Mouse (Mus musculus) kidney, postnatal 25 days (tissue): ENCODE data around the gene Lurap1l.
"Not testable (repeated sequence)": the region's sequence is repeated elsewhere in the genome, so short reads cannot be mapped to it uniquely, and the experiment has no call there.

ENCODE experiments used
- DNase-seq, 2 experiments: peaks; one replicate each; pipeline ENCODE4 v3.0.0; 2021; ENCODE audit warnings: mixed read lengths in 2 of 2

Gene Lurap1l

DNA sequence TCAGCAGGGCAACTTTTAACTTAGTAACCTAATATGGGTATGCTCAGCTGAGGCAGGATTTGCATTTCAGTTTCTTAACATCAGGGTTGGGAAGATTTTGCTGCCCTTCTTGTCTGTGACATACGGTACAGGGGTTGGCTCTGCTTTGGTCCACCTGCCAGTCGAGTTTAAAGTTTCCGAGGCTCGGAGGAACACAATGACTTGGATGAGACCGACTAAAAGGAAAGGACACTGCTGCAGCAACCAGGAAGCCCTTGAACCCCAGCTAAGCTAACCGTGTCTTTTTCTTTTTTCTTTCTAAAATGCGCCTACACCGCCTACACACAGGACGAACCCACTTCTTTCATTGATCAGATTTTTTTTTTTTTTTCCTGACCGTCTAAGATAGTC is at the start of gene Lurap1l:
Gene Lurap1l, plus strand, starts transcription at position 166 of the 390 bp plus-strand sequence.
- DNase-seq = peak; percentile 77 to 84

GRCm38 (mm10) chr4:80862962-80863361 is 47.5 kb upstream of the Lurap1l start:
- no peak for DNase-seq

GRCm38 (mm10) chr4:80863906-80864305 is 46.5 kb upstream of the Lurap1l start:
- DNase-seq = no peak

DNA sequence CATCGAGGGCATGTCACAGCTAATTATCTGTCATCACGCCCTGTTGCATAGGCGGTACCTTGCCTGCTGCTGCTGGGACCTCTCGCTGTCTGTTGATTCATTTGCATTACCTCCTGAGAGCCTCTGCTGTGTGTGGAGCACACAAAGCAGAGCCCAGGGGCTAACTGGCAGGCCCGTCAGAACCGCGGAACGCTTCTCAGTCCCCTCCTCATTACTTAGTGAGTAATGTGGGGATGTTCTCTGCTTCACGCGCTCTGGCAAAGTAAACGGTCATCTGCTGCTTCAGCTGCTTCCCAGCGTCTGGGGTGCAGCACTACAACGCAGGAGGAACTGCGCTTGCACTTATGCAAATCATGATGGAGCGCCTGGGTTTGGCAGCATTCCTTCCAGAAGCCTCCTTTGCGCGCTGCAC is 45.9 kb upstream of the Lurap1l start:
- DNase-seq = peak in 1 of 2 experiments; percentile 20

- peak in 1 of 2 experiments; percentile 13 for DNase-seq
Observed at GRCm38 (mm10) chr4:80866065-80866464, 44.4 kb upstream of the Lurap1l start.

DNA sequence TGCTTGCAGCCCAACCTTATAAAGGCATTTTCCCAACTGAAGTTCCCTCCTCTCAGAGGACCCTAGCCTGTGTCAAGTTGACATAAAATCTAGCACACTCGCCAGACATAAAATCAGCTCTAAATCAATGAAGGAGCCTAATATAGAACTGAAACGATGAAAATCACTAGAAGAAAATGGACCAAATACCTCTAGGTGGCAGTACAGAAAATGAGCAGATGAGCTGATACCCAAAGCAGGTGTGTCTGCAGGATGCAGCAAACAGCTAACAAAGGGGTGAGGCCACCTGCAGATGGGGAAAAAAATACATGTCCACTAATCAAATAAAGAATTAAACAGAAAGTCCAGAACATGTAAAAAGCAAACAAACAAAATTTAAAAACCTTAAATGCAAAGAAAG is 40.8 kb upstream of the Lurap1l start:
- DNase-seq = no peak

GRCm38 (mm10) chr4:80872847-80873644 is 37.4 kb upstream of the Lurap1l start:
- DNase-seq = peak in 1 of 2 experiments; percentile 32

DNA sequence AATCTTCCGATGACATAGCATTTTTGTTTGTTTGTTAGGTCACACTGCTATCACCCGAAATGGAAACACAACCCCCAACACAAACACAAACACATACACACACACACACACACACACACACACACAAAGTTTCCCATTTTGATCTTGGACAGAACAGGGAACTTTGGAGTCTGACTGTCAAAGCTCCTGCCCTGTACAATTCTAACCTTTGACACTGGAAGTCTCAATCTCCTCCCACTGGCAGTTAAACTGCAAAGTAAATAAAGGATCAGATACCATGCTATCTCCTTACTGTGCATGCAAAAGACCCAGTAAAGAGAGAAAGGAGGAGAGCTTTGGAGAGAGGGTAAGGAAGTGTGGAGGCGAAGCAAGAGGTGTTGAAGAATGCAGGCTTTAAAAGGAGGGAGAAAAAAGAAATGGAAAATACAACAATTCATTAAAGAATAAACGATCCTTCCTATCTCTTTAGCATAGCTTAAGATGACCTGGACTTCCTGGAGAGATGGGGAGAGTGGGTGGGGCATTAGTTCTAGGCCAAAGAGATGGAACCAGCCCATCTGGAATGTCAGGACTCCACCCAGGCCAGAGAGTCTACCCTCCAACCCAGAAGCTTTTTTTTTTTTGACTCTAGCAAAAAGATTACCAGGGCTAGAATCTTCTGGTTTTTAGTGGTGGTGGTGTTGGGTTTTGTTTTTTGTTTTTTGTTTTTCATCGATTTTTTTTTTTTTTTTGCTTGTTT is 36.2 kb upstream of the Lurap1l start:
- peak; percentile 37 to 41 for DNase-seq

GRCm38 (mm10) chr4:80875055-80875454 is 35.4 kb upstream of the Lurap1l start:
- DNase-seq = no peak

- no peak for DNase-seq
Observed at GRCm38 (mm10) chr4:80881996-80882599, 28.3 kb upstream of the Lurap1l start.

DNA sequence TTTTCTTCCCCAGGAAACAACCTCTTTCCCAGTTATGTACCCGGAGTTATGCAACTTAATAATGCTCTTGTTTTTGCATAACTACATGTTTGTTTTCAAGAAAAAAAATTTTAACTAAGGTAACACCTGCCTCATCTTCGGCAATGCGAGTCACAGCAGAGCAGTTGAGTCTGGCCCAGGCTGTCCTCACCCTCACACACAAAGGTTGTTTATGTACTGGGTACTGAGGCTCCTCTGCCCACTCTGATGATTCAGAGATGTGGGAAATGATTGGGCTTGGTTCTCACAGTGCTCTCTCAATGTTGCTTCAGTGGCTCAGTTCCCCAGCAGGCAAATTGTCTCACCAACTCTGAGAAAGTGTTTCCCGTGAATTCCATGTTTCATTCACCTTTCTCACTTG is 23.8 kb upstream of the Lurap1l start:
- DNase-seq = no peak

DNA sequence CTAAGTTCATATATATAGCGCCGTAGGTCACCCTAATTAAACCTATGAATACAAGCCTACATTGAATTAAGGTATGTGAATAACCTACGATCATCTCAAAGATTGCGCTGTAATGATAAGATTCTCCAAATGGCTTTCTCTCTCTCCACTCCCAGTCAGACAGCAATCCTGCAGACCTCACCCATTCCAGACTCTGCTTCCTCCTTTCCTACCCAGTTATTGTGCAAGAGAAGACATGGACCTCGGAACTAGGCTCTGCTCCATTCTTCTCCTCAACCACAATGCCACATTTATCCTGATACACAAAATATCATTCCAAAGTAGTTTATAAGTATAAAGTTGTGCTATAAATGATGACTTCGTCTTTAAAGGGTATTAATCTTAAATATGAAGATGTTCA is 19.4 kb upstream of the Lurap1l start:
- no peak for DNase-seq

DNA sequence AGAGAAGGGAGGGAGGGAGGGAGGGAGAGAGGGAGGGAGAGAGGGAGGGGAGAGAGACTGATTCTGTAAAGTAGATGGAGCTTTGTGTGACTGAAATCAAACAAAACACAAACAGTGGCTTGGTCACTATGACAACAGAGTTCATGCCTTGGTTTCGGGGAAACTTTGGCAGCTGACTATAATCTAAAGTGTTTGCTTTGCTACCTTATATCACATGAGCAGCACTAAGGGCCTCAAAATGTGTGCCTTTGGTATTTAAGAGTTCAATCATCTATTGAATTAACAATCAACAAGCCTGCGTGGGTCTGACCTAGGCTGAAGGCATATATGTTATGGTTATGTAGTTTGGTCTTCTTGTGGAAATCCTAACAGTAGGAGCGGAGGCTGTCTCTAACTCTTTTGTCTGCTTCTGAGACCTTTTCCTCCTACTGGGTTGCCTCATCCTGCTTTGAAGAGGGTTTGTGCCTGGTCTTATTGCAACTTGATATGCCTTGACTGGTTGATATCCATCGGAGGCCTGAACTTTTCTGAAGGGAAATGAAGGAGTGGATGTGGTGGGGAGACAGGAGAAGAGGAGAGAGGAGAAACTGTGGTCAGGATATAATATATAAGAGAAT is 15.1 kb upstream of the Lurap1l start:
- no peak for DNase-seq

GRCm38 (mm10) chr4:80906726-80907125 is 3.7 kb upstream of the Lurap1l start:
- DNase-seq = no peak

DNA sequence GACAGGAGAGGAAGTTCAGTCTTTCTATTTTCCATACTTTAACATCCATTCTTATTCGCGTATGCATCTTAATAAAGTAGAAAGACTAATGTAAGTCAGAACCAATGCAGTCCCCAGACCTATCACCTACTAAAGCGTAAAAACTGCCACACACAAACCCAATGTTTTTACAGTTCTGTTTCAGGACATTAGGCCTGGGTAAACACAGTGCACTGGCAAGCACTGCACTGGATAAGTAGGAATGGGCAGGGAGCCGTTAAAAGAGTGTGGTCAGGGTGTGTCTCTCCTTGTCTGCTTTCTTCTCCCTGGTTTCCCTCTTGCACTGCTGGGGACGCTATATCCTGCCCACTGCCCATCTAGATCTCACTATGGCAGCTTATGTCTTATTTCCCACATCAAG is 2.5 kb upstream of the Lurap1l start:
- DNase-seq = no peak

GRCm38 (mm10) chr4:80908902-80909301 is 1.5 kb upstream of the Lurap1l start:
- no peak for DNase-seq

- DNase-seq = peak; percentile 46 to 69
Observed at GRCm38 (mm10) chr4:80910871-80911701, 640 bp downstream of the Lurap1l start.

GRCm38 (mm10) chr4:80911706-80912540 is 1.5 kb downstream of the Lurap1l start:
- DNase-seq = peak; percentile 90 to 95

DNA sequence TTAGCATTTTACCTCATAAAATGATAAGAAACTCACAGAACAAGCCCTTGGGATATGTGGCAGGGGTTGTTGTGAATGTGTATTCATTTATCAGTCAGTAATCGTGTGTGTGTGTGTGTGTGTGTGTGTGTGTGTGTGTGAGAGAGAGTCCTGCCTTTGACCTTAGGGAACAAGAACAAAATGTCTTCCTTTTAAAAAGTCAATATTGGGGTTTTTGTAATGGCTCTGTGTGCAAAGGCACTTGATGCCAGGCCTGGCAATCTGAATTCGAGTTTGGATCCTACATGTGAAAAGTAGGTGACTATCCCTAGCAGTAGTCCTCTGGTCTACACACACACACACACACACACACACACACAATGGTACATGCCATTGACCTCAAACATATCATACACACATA is 4.8 kb downstream of the Lurap1l start:
- DNase-seq = no peak

- no peak for DNase-seq
Observed at GRCm38 (mm10) chr4:80916695-80917094, 6.2 kb downstream of the Lurap1l start.

GRCm38 (mm10) chr4:80917128-80917527 is 6.7 kb downstream of the Lurap1l start:
- DNase-seq = not testable (repeated sequence)
